Mouse (Mus musculus) inflammation-experienced regulatory T-cells, adult 6 months (primary cell): ENCODE measurements around the gene Carmil1. TPM values are rescaled to one million over a fixed set of nuclear protein-coding genes. Genes with fewer than 3 reads are reported as not detected.
"Not testable (repeated sequence)": the region's sequence is repeated elsewhere in the genome, so short reads cannot be mapped to it uniquely, and the experiment has no call there.

Experiments
- ATAC-seq: one replicate; pipeline ENCODE4 v1.8.0; 2017
- polyA plus RNA-seq, 3 experiments: library from polyadenylated mRNA; unstranded; fragments of 100-300 nt; shearing (Covaris generic); gene quantifications; one replicate each; pipeline ENCODE4 v1.2.1; 2017

Carmil1 gene
- polyA plus RNA-seq, 3 experiments from 2014 or later: 0.24 to 2.4 (median 1.4) TPM

- no peak for ATAC-seq
Observed at GRCm38 (mm10) chr13:24148549-24148948, 132.0 kb downstream of the Carmil1 start.

- no peak for ATAC-seq
Observed at GRCm38 (mm10) chr13:24147006-24147405, 133.6 kb downstream of the Carmil1 start.

GRCm38 (mm10) chr13:24146541-24146940, 134.1 kb downstream of the Carmil1 start:
- no peak for ATAC-seq

- ATAC-seq: no peak
Observed at GRCm38 (mm10) chr13:24144858-24145257, 135.7 kb downstream of the Carmil1 start.

- no peak for ATAC-seq
Observed at GRCm38 (mm10) chr13:24144141-24144540, 136.5 kb downstream of the Carmil1 start.

GRCm38 (mm10) chr13:24136836-24137235, 143.8 kb downstream of the Carmil1 start:
- no peak for ATAC-seq

- no peak for ATAC-seq
Observed at GRCm38 (mm10) chr13:24135282-24136230, 145.0 kb downstream of the Carmil1 start.

GRCm38 (mm10) chr13:24132866-24133265, 147.7 kb downstream of the Carmil1 start:
- no peak for ATAC-seq

- ATAC-seq: no peak
Observed at GRCm38 (mm10) chr13:24131319-24131718, 149.3 kb downstream of the Carmil1 start.

GRCm38 (mm10) chr13:24130741-24131140, 149.9 kb downstream of the Carmil1 start:
- ATAC-seq: no peak

- ATAC-seq: no peak
Observed at GRCm38 (mm10) chr13:24128731-24129130, 151.9 kb downstream of the Carmil1 start.

GRCm38 (mm10) chr13:24125865-24126264, 154.7 kb downstream of the Carmil1 start:
- no peak for ATAC-seq

GRCm38 (mm10) chr13:24117181-24117812, 163.3 kb downstream of the Carmil1 start:
- ATAC-seq: no peak

GRCm38 (mm10) chr13:24112689-24113348, 167.8 kb downstream of the Carmil1 start:
- no peak for ATAC-seq

GRCm38 (mm10) chr13:24110329-24110728, 170.3 kb downstream of the Carmil1 start:
- no peak for ATAC-seq

- ATAC-seq: no peak
Observed at GRCm38 (mm10) chr13:24108282-24108681, 172.3 kb downstream of the Carmil1 start.

GRCm38 (mm10) chr13:24107058-24107457, 173.5 kb downstream of the Carmil1 start:
- no peak for ATAC-seq

GRCm38 (mm10) chr13:24105838-24106237, 174.8 kb downstream of the Carmil1 start:
- ATAC-seq: no peak

- no peak for ATAC-seq
Observed at GRCm38 (mm10) chr13:24105340-24105669, 175.3 kb downstream of the Carmil1 start.

- not testable (repeated sequence) for ATAC-seq
Observed at GRCm38 (mm10) chr13:24104611-24105339, 175.8 kb downstream of the Carmil1 start.

- ATAC-seq: no peak
Observed at GRCm38 (mm10) chr13:24104016-24104415, 176.6 kb downstream of the Carmil1 start.

GRCm38 (mm10) chr13:24103152-24103551, 177.4 kb downstream of the Carmil1 start:
- ATAC-seq: no peak

- no peak for ATAC-seq
Observed at GRCm38 (mm10) chr13:24102256-24102655, 178.3 kb downstream of the Carmil1 start.
